Mouse (Mus musculus) liver, postnatal 0 days (tissue): ENCODE results near the gene Zfhx3.
A peak's percentile ranks its signal among the peaks of the same experiment; 100 is the strongest.

Experiments
- CTCF ChIP-seq: sonication (generic); IDR thresholded peaks from 2 replicates; pipeline ENCODE4 v1.5.1; 2016; ENCODE audit warnings: antibody characterized with exemption, low read depth
- EP300 ChIP-seq: IDR thresholded peaks from 2 replicates; pipeline ENCODE4 v1.6.1; 2016; ENCODE audit warnings: antibody characterized with exemption, low read depth, mild to moderate bottlenecking

DNA sequence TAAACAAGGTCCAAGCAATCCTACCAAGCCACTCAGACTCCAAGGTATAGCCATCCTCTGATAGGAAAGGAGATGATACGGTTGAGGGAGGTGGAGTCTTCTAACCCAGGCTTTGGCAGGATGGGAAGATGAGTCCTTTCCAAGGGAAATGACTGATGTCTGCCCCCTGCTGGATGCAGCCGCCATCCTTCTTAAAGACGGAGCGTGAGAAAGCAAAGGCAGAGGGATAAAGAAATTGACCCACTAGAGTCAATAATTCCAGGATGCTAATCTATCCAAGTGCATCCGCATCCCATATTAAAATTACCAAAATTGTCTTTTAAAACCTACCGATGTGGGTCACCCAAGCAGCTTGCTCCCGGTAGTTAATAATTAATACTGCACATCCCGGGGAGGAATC is 158.7 kb downstream of the Zfhx3 start:
- TF ChIP-seq CTCF (peak; percentile 39), EP300 (no peak)
